Mouse (Mus musculus): Measurements from ENCODE around the gene Hnf4a.
A peak's percentile ranks its signal among the peaks of the same experiment; 100 is the strongest.

- TF ChIP-seq CTCF (IDR thresholded peaks at IDR 0.05; ENCODE audit: low read depth): peak; percentile 100
- no peak for TF ChIP-seq EP300 (optimal IDR thresholded peaks at IDR 0.05)
Measured at GRCm38 (mm10) chr2:163472466-163472851, 34.1 kb upstream of the Hnf4a start, which contains the start of gene Fitm2.

Measured in stomach, postnatal 0 days (tissue).